Mouse (Mus musculus) spleen, adult 2 months (tissue): ENCODE data around the gene Sprr1a.

ENCODE experiments used
- CTCF ChIP-seq: fragments of 200-500 bp; IDR thresholded peaks from 2 replicates; pipeline ENCODE4 v1.5.1; 2011; ENCODE audit warnings: mild to moderate bottlenecking, inconsistent platforms; ENCODE audit not compliant: insufficient read depth, insufficient read length, insufficient replicate concordance; ENCODE audit errors: extremely low read depth
- POLR2A ChIP-seq: fragments of 200-500 bp; IDR thresholded peaks from 2 replicates; pipeline ENCODE4 v1.6.1; 2011; ENCODE audit warnings: low read depth, low read length, inconsistent platforms

DNA sequence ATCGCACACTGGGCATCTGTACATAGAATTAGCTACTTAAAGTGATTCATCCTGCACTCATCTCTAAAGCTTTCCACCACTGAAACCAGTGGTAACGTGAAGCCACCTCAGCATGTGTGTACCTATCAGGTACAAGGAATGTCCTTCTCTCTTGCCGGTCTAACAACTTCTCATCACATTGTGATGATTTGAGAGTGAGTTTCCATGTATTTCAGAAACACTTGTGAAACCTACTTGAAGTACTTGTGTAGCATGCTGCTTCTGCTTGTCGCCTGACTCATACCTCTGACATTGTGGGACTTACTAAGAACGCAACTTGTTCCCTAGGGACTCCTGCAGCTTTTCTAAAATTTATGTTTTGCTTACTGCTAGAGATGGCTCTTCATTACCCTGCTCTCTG lies 30.5 kb downstream of the Sprr1a start:
- TF ChIP-seq CTCF (no peak), POLR2A (no peak)
